Mouse (Mus musculus) neural tube, embryonic 11.5 days (tissue): ENCODE results near the gene Ppp1cc. TPM values are rescaled to one million over a fixed set of nuclear protein-coding genes. Genes with fewer than 3 reads are reported as not detected.
"Not testable (repeated sequence)": the region's sequence is repeated elsewhere in the genome, so short reads cannot be mapped to it uniquely, and the experiment has no call there.

Experiments used
- ATAC-seq: fragments of 200-750 bp; cut with Nextera tagmentation; 2 replicates; pipeline ENCODE4 v1.8.0; 2017; ENCODE audit warnings: moderate number of reproducible peaks, mild to moderate bottlenecking, moderate TSS enrichment, moderate library complexity; ENCODE audit not compliant: insufficient read depth, low FRiP score, low TSS enrichment
- DNase-seq: peaks from one replicate; pipeline ENCODE4 v3.0.0-alpha.2; 2015; ENCODE audit warnings: low spot score
- H3K27ac ChIP-seq: fragments of 300-500 bp; sonication (generic); 2 replicates; pipeline ENCODE4 v1.5.1; 2014; ENCODE audit warnings: low read depth, mild to moderate bottlenecking, low read length
- H3K27me3 ChIP-seq: fragments of 300-500 bp; sonication (generic); 2 replicates; pipeline ENCODE4 v1.6.1; 2014; ENCODE audit warnings: mild to moderate bottlenecking, low read length, mixed read lengths; ENCODE audit not compliant: control insufficient read depth, insufficient read depth
- H3K36me3 ChIP-seq: fragments of 300-500 bp; sonication (generic); 2 replicates; pipeline ENCODE4 v1.6.1; 2014; ENCODE audit warnings: mild to moderate bottlenecking, low read length, moderate library complexity, mixed read lengths; ENCODE audit not compliant: control insufficient read depth, insufficient read depth
- H3K4me1 ChIP-seq: fragments of 300-500 bp; sonication (generic); 2 replicates; pipeline ENCODE4 v1.6.1; 2014; ENCODE audit warnings: low read length, mixed read lengths; ENCODE audit not compliant: control insufficient read depth, insufficient read depth
- H3K4me2 ChIP-seq: fragments of 300-500 bp; sonication (generic); 2 replicates; pipeline ENCODE4 v1.6.1; 2014; ENCODE audit warnings: low read depth, mild to moderate bottlenecking, moderate library complexity
- H3K4me3 ChIP-seq: fragments of 300-500 bp; sonication (generic); 2 replicates; pipeline ENCODE4 v1.5.1; 2014; ENCODE audit warnings: low read depth, low read length
- H3K9ac ChIP-seq: fragments of 300-500 bp; sonication (generic); 2 replicates; pipeline ENCODE4 v1.6.1; 2014; ENCODE audit warnings: mild to moderate bottlenecking, low read length
- H3K9me3 ChIP-seq: fragments of 300-500 bp; sonication (generic); 2 replicates; pipeline ENCODE4 v1.6.1; 2016; ENCODE audit warnings: low read length; ENCODE audit not compliant: control insufficient read depth
- WGBS: fragments of 180-500 bp; shearing (Covaris S2); extraction: QIAGEN DNeasy Blood & Tissue Kit; methylation state at CpG from one replicate; pipeline ENCODE4 v1.1.7; 2014; 5-methylcytosine and 5-hydroxymethylcytosine counted together
- polyA plus RNA-seq: library from polyadenylated mRNA; unstranded; fragments of >200 nt; fragmentation: Nextera tagmentation; extraction: Ambion mirVana; gene quantifications from 2 replicates; pipeline ENCODE4 v1.2.1, GENCODE M21; 2014

Ppp1cc gene
- polyA plus RNA-seq, 1 experiment from 2014 or later = 325 TPM

DNA sequence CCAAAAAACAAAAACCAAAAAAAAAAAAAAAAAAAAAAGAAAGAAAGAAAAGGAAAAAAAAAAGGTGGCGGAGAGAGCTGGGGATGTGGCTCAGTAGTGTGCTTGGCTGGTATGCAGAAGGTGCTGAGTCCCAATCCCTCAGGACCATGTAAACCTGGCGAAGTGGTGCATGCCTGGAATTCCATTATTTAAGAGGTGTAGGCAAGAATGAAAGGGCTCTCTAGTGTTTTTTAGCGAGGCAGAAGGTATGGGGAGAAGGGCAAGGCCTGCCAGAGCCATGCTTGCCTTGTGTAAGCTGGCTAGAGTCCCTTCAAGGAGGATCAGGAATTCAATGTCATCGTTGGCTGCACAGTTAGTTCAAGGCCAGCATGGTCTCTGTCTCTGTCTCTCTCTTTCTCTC lies 13.3 kb upstream of the Ppp1cc start:
- Histone ChIP-seq H3K27ac (no peak overlapping the region), H3K36me3 (no peaks in the 10 kb centered on the region), H3K27me3 (no peaks in the 10 kb centered on the region), H3K4me1 (no peaks in the 10 kb centered on the region), H3K9me3 (no peaks in the 10 kb centered on the region), H3K4me2 (no peak overlapping the region), H3K9ac (no peak overlapping the region), H3K4me3 (no peak overlapping the region)
- 87% methylated on average over 4 of the region's 4 CpGs for WGBS
- no peak for ATAC-seq
- DNase-seq = no peak

DNA sequence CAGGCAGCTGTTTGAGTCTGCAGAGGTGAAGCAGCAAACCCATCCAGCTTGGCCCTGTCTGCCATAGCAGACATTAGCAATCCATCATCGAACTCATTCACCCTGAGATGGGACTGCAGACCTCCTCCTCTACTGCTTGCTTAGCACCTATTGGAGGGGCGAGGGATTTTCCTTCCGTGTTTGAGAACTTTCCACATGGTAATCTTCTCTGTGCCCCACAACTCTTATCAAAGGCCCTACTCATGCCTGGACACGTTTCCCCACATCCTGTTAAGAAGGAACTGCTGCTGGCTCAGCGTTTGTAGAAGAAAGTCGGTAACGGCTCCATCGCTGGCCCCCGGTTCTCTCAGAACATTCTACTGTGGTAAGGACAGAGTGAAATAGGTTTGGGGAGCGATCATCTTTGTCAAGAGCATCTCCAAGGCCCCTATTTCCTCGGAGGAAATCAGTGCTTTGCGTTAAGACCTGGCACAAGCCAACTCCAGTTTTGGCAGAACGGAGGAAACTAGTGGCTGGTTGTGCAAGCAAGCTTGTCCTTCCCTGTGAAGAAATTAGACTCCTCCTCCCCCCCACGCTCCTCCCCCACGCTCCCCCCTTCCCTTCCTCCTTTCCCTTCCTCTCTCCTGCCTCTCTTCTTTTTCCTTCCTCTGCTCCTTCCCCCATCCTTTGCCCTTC lies 12.6 kb upstream of the Ppp1cc start:
- H3K36me3 ChIP-seq = no peaks in the 10 kb centered on the region
- no peak for ATAC-seq
- H3K27ac ChIP-seq = peak overlapping the region; percentile 63
- WGBS = 67% methylated on average over 15 of the region's 15 CpGs
- H3K9me3 ChIP-seq = no peaks in the 10 kb centered on the region
- no peak overlapping the region for H3K4me3 ChIP-seq
- H3K4me1 ChIP-seq = no peaks in the 10 kb centered on the region
- DNase-seq = no peak
- no peak overlapping the region for H3K9ac ChIP-seq
- H3K4me2 ChIP-seq = peak overlapping the region; percentile 2; the same call in 1 of the 2 replicates
- no peaks in the 10 kb centered on the region for H3K27me3 ChIP-seq

DNA sequence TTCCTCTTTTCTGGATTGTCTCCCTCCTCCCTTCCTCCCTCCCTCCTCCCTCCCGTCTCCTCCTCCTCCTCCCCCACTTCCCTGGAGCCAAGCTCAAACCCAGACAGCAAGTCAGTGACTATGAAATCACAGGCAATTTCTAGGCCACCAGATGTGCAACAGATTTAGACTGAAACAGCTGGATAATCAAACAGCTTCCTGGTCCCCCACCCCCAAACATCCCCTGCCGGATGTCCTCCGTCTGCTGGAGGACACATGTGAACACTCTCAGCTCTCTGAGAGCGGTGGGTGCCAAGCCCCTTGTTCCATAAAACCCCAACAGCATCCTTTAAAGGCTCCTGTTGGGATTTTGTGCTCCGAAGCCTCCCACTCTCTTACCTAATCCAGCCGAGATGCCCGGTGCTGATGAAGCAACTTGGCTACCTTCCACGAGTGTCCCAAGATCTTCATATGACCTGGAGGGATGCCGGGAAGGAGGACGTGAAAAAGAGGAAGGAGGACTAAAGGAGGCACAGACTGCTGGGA lies 12.0 kb upstream of the Ppp1cc start:
- Histone ChIP-seq H3K9ac (no peak overlapping the region), H3K4me3 (no peak overlapping the region), H3K4me1 (no peaks in the 10 kb centered on the region), H3K9me3 (no peaks in the 10 kb centered on the region), H3K36me3 (no peaks in the 10 kb centered on the region), H3K27ac (peak overlapping the region; percentile 67), H3K27me3 (no peaks in the 10 kb centered on the region), H3K4me2 (no peak overlapping the region)
- DNase-seq (peak; percentile 47), ATAC-seq (no peak)
- WGBS = 53% methylated on average over 10 of the region's 10 CpGs

DNA sequence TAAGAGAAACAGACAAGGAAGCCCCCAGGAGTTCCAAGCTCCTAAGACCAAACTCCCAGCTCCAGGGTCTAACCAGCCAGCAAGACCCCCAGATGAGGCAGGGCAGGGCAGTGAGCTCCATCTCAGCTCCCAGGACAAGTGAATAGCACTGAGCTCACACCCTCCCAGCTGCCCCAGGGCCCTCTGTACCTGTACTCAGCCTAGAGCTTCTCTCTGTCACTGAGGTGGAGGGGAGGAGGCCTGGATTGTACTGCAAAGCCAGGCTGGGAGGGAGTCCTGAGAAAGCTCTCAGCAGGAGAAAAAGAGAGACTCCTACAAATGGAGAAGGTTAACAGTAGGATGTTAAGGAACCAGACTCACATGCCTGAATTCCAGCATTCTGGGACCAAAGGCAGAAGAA lies 11.5 kb upstream of the Ppp1cc start:
- Histone ChIP-seq H3K27ac (peak overlapping the region; percentile 67), H3K9me3 (no peaks in the 10 kb centered on the region), H3K27me3 (no peaks in the 10 kb centered on the region), H3K36me3 (no peaks in the 10 kb centered on the region), H3K4me2 (no peak overlapping the region), H3K4me1 (no peaks in the 10 kb centered on the region), H3K9ac (no peak overlapping the region; the same call in 1 of the 2 replicates), H3K4me3 (no peak overlapping the region)
- DNase-seq (no peak), ATAC-seq (no peak)

DNA sequence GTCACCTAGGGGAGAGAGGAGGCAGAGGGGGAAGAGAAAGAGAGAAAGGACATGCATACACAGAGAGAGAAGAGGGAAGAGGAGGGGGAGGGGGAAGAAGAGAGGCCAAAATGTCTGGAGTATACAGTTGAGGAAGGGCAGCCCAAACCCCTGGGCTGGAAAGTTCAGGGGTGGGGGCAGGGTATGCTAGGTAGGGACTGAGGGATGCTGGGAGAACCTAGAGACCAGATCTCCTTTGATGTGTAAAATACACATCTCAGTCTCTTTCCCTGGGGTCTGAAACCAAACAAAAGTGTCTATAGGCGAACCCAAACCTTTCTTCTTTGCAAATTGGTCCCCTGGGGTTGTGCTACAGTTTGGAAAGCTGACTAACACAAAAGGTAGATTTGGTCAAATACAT lies 10.0 kb upstream of the Ppp1cc start:
- no peak overlapping the region for H3K4me3 ChIP-seq
- no peak for ATAC-seq
- 53% methylated on average over 1 of the region's 1 CpGs for WGBS

DNA sequence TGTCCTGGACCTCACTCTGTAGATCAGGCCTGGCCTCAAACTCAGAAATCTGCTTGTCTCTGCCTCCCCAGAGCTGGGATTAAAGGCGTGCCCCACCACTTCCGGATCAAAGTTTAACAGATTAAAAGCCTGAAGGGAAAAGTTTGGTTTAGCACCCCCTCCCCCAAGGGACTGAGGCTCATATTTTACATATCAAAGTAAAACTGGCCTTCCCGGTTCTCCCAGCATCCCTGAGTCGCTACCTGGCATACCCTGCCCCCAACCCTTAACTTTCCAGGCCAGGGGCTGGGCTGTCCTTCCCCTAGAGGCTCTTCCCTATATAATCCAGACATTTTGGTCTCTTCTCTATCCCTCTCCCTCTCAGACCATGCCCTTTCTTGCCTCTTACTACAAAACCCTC lies 8.8 kb upstream of the Ppp1cc start:
- 45% methylated on average over 4 of the region's 4 CpGs for whole genome bisulfite sequencing
- DNase-seq (no peak), ATAC-seq (no peak)

More for the DNA sequence above, 10.0 kb upstream of the Ppp1cc start:
- no peak overlapping the region for H3K27ac ChIP-seq
- no peak overlapping the region for H3K4me2 ChIP-seq
- H3K9ac ChIP-seq = no peak overlapping the region
- no peaks in the 10 kb centered on the region for H3K36me3 ChIP-seq
- H3K4me1 ChIP-seq = no peaks in the 10 kb centered on the region
- no peaks in the 10 kb centered on the region for H3K9me3 ChIP-seq
- H3K27me3 ChIP-seq = no peaks in the 10 kb centered on the region
- no peak for DNase-seq

DNA sequence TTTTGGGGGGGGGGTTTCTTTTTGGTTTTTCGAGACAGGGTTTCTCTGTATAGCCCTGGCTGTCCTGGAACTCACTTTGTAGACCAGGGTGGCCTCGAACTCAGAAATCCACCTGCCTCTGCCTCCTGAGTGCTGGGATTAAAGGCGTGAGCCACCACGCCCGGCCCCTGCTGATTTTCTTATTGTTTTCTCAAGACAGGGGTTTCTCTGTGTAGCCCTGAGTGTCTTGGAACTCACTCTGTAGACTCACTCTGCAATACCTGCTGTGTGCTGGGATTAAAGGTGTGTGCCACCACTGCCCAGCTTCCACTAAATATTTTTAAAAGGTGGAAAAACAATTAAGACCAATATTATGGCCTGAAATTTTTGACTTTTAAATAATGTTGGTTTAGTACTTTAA lies 5.6 kb upstream of the Ppp1cc start:
- 87% methylated on average over 5 of the region's 5 CpGs for WGBS
- not testable (repeated sequence) for ATAC-seq, H3K27me3 ChIP-seq, H3K4me2 ChIP-seq, H3K9me3 ChIP-seq, H3K4me3 ChIP-seq, H3K9ac ChIP-seq, H3K36me3 ChIP-seq, DNase-seq, H3K27ac ChIP-seq, H3K4me1 ChIP-seq

More for the DNA sequence above, 8.8 kb upstream of the Ppp1cc start:
- Histone ChIP-seq H3K36me3 (no peaks in the 10 kb centered on the region), H3K4me3 (no peak overlapping the region), H3K27me3 (no peaks in the 10 kb centered on the region), H3K9ac (no peak overlapping the region), H3K4me2 (no peak overlapping the region), H3K9me3 (no peaks in the 10 kb centered on the region), H3K27ac (no peak overlapping the region), H3K4me1 (no peaks in the 10 kb centered on the region)

DNA sequence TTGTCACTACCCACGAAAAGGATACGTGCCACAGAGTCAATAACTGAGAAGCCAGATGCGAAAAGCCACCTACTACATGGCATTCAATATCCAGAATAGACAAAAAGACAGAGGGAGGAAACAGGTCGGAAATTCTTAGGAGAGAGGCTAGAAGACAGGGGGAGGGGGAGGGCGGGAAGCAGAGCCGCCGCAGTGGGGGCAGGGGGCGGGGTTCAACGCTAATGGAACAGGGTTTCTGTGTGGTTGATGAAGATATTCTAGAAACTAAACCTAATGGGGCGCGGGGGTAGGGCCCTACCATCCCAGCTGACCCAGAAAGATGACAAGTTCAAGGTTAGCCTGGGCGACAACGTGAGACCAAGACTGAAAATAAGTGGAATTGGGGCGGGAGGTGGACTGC lies 4.1 kb upstream of the Ppp1cc start:
- no peak for ATAC-seq
- Histone ChIP-seq H3K4me1 (peaks cover 7% of the 10 kb centered on the region; the same call in 1 of the 2 replicates), H3K9me3 (no peaks in the 10 kb centered on the region), H3K9ac (no peak overlapping the region), H3K27me3 (no peaks in the 10 kb centered on the region), H3K27ac (no peak overlapping the region), H3K4me2 (no peak overlapping the region), H3K36me3 (no peaks in the 10 kb centered on the region), H3K4me3 (no peak overlapping the region)
- no peak for DNase-seq
- WGBS = 31% methylated on average over 11 of the region's 14 CpGs

DNA sequence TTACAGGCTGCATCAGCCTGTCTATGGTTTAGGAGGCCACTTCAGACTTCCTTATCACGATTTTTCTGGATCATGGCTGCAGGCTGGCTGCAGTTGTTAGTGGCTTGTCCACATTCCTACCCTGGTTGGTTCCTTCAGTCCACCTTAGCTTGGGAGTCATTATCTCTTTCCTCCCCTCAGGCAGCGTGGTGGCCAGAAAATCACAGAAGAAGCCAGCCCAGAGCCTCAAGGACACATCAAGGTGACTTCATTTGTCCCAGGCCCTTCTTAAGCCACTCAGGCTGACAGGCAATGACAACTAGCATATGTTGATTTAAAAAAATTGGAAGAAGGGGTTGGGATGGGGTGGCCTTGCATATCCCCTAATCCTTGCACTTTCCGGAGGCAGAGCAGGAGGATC lies 3.3 kb upstream of the Ppp1cc start:
- no peak for DNase-seq
- no peaks in the 10 kb centered on the region for H3K9me3 ChIP-seq
- H3K27ac ChIP-seq = no peak overlapping the region
- H3K4me3 ChIP-seq = no peak overlapping the region
- H3K9ac ChIP-seq = no peak overlapping the region
- 66% methylated on average over 3 of the region's 3 CpGs for WGBS
- H3K4me2 ChIP-seq = no peak overlapping the region
- no peaks in the 10 kb centered on the region for H3K36me3 ChIP-seq
- H3K27me3 ChIP-seq = no peaks in the 10 kb centered on the region
- H3K4me1 ChIP-seq = peaks cover 9% of the 10 kb centered on the region
- no peak for ATAC-seq
